Mouse (Mus musculus) mesoderm, embryonic 11.5 days (tissue): ENCODE results near the gene Brinp1.
"Not testable (repeated sequence)": the region's sequence is repeated elsewhere in the genome, so short reads cannot be mapped to it uniquely, and the experiment has no call there.

Experiments
- DNase-seq: peaks from one replicate; pipeline ENCODE4 v3.0.0-alpha.2; 2012; ENCODE audit warnings: low read depth, low spot score

Gene Brinp1

DNA sequence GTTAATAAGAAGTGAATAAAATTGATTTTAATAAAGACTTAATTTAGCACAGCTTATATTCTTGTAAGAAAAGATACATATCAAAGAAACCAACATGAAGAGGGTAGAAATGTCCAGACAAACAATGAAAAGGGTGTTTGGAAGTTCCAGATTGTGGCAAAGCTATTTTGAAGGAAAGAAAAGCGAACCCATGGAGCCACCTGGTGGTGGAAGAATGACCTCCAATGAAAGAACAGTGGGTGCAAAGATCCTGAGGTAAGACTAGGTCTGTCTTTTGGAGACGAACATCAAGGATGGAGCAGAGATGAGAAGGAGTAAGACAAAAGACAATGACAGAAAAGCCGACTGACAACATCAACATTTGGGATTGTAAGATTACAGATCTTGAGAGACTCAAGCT lies 108.2 kb downstream of the Brinp1 start:
- peak; percentile 14 for DNase-seq

GRCm38 (mm10) chr4:68813997-68814396 lies 140.2 kb downstream of the Brinp1 start:
- not testable (repeated sequence) for DNase-seq

DNA sequence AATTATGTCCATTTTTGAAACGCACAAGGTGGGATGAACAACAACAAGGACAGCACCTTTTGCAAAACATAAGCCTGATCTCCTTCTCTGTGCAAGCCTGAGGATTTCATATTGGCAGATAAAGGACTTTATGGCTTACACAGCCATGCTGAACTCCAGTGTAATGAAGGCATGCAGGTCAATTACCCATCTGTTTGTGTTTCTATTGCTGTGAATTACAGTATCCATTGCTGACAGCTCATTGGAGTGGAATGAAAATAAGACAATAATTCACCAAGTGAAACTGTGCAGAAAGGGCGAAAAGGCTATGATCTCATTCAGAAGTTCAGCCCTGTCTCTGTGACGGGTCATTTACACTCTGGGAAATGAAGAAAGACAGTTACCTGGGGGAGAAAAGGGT lies 147.7 kb downstream of the Brinp1 start:
- no peak for DNase-seq

DNA sequence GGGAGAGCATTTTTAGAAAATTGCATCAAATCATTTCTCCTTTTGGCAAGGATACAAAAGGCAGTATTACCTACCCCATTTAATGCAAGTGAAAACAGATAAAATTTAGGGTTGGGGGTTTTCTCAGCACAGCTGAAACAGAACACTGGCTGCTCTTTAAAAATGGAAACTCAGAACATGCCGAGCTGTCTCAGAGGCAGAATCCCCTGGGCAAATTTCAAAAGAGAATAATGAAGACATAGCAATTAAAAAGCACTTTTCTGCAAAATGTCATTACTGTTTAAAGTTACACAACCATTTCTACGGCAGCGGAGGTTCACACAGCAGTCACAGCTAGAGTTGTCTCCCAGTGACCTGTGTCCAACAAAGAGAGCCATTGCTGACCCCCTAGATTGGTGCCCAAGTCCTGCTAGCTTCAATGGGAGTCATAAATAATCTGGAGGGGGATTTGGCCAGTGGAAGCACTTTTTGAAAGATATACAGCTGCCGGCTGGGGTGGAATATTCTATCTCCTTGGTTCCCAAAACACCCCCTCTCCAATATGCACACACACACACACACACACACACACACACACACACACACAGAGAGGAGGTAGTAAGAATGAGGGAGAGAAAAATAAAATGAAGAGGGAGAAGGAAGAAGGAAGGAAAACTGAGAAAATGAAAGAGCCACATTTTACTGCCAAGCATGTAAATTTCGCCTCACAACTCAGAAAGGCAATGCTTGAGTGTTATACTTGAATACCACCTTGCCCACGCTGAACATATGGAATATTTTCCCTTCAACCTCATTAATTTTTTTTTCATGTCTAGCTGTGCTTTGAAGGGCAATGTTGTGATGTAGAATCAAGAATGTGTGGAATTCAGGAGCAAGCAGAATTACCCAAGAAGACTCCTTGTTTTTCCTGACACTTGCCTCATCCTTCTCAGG lies 152.0 kb downstream of the Brinp1 start:
- peak; percentile 6 for DNase-seq

- no peak for DNase-seq
These were observed 164.2 kb downstream of the Brinp1 start for GRCm38 (mm10) chr4:68790003-68790402.

DNA sequence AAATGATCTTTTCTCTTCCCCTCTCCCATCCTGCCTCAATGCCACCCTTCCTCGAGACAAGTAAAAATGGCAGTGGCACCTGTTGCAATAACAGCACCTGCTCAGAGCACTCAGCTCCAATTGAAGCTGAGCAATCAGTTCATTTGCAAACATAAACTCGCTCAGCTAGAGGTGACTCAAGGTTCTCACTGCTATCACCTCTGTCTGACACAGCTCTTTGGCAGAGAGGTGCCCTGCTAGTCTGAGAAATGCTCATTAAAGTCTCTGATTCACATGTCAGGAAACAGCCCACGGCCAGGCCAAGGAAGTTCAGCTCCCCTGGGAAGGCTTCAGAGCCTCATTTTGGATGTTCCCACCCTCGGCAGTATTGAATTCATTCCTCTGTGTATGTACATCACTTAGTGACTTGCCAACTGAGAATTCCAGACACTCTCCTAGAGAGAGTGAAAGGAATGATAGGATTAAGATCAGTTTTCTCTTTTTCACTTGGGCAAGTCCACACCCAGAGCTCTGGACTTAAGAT lies 165.7 kb downstream of the Brinp1 start:
- DNase-seq, result peak; percentile 6

DNA sequence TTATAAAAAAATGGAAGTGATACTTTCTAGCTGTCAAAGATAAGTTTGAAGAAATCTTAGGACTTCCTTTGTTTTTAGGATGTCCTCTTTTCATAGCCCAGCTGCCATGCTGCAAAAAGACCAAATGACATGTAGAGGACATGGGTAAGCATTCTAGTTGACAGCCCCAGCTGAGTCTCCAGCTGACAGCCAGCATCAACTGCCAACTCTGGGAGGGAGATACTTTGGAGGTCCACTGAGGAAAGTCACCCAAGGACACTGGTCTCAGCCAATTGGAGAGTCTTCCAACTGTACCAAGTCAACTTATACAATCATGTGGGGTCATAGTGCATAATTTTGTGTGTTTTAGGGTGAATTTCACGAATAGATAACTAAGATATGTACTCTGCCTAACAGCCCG lies 166.6 kb downstream of the Brinp1 start:
- DNase-seq, result no peak

- no peak for DNase-seq
These were observed 185.9 kb downstream of the Brinp1 start for GRCm38 (mm10) chr4:68768256-68768655.

DNA sequence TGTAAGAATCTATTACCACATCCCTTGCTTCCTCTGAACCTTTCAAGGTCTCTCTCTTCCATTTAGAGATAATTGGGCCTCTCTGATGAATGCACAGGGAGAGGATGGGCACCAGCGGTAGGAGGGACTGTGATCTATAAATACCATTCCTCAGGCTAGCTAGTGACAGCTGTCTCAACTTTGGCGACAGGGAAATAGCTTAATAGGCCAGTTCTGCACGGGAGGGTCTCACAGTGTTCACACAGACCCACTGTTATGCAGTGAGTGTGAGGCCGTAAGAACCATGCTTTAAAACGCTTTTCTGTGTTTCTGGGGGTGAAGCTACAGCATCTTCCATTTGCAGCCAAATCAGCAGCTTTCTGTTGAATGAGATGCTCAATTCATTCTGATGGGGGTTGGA lies 186.8 kb downstream of the Brinp1 start:
- DNase-seq, result no peak

GRCm38 (mm10) chr4:68765772-68766573 lies 188.2 kb downstream of the Brinp1 start:
- no peak for DNase-seq

DNA sequence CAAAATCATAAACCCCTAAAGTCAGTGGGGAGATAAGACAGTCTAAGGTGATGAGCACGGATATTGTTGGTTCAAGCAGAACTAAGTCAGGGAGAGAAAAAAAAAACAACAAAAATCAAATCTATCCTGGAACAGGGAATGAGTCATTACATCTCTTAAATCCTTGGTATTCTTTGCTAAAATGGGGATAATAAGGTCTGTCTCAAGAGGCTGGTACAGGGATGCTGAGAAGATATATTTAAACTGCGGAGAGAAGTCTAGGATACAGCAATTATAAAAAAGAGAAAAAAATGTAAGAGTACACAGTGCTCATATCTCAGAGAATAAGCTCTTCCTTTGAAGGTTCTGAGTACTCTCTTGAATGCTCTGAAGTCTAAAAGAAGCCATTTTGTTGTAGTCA lies 189.3 kb downstream of the Brinp1 start:
- no peak for DNase-seq

DNA sequence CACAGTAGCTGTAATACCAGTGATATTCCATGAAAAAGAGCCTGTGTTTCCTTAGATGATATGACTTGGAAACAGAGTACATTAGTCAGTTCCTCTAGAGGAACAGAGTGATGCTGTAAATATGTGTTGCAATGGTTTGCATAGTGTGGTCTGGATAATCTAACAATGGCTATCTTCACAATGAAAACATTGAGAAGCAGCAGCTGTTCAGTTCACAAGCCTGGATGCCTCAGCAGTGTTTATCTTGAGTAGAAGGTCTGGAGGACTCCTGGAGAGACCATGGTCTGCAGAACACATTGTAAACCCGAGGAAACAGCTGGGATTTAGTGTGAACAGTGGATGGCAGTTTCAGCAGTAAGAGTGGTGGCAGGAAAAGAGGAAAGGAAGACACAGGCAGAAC lies 233.2 kb downstream of the Brinp1 start:
- DNase-seq, result peak; percentile 1
